Mouse (Mus musculus): ENCODE measurements at regions not wholly inside any gene's neighbourhood (a gene's known extent, or its start where the extent isn't known, plus 50 kb on each side); places are given as distances from the start of the nearest gene placed in this dataset.
A peak's percentile ranks its signal among the peaks of the same experiment; 100 is the strongest.
"Not testable (repeated sequence)": the region's sequence is repeated elsewhere in the genome, so short reads cannot be mapped to it uniquely, and the experiment has no call there.

DNA sequence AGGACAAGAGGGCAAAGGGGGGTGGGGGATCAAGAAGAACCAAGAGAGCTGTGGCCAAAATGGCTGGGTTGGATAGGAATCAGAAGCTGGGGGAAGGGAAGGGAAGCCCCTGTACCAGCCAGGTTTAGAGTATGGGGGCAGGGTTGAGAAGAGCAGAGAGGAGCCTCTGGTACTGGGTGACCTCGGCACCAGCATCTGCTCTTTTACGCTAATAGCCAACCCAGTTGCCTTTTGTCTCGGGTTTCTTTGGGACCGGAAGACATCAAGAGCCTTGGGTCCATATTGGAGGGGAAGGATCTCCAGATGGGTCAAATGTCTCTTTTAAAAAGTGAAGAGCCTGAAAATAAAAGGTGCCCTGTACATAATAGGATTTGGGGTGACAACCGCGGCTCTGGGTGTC lies 493.0 kb upstream of the Gulo start:
- Histone ChIP-seq H3K27me3 (ENCODE audit: control insufficient read depth, insufficient read depth, low read length) (no peaks in the 10 kb centered on the region), H3K36me3 (ENCODE audit: control insufficient read depth, insufficient read depth, low read length) (no peaks in the 10 kb centered on the region), H3K9ac (ENCODE audit: low read length) (no peak overlapping the region), H3K9me3 (ENCODE audit: control insufficient read depth, low read length) (no peaks in the 10 kb centered on the region), H3K27ac (replicated peaks) (no peak overlapping the region), H3K4me1 (replicated peaks; ENCODE audit: control insufficient read depth, insufficient read depth) (no peaks in the 10 kb centered on the region), H3K4me3 (ENCODE audit: low read depth, low read length) (no peak overlapping the region), H3K4me2 (replicated peaks; ENCODE audit: low read depth) (no peak overlapping the region)
- DNase-seq (ENCODE audit: low spot score) (no peak), ATAC-seq (ENCODE audit: low FRiP score, low TSS enrichment) (no peak)
- TF ChIP-seq EP300 (optimal IDR thresholded peaks at IDR 0.05) = no peak
- no peak for TF ChIP-seq CTCF (IDR thresholded peaks at IDR 0.05; ENCODE audit: low read depth)
- WGBS = 88% methylated on average over 6 of the region's 6 CpGs

DNA sequence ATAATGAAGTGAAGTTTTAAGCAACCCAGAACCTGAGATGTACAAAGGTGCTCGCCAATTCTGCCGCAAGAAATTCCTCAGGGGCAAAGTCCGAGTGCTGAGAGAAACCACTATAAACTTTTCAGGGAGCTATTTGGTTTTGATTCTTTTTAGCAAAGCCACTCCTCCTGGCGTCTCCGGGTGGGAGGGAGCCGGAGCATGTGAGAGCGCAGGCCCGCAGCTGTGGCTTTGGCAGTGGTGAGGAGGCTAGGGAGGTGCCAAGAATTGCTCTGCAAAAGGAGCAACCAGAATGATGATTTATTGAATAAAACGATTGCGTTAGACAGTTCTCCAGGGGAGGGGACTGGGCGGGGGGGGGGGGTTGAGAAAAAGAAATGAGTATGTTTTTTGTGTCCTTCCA lies 490.9 kb upstream of the Gulo start:
- no peak overlapping the region for H3K9ac ChIP-seq (ENCODE audit: low read length)

DNA sequence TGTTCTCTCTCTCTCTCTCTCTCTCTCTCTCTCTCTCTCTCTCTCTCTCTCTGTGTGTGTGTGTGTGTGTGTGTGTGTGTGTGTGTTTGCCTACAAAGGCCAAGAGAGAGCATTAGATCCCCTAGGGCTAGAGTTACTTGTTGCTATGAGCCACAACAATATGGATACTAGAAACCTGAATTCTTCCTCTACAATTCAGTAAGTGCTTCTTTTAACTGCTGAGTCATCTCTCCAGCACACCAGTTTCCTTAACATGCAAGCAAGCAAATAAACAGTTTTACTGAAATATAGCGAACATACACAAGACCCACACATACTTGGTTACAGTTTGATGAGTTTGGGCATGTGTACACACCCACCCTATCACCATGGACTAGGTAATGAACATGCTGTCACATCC lies 486.1 kb upstream of the Gulo start:
- no peak overlapping the region for H3K4me3 ChIP-seq (ENCODE audit: low read depth, low read length)
- H3K36me3 ChIP-seq (ENCODE audit: control insufficient read depth, insufficient read depth, low read length) = no peaks in the 10 kb centered on the region
- H3K9me3 ChIP-seq (ENCODE audit: control insufficient read depth, low read length) = no peaks in the 10 kb centered on the region
- H3K27ac ChIP-seq (replicated peaks) = no peak overlapping the region
- H3K27me3 ChIP-seq (ENCODE audit: control insufficient read depth, insufficient read depth, low read length) = no peaks in the 10 kb centered on the region
- WGBS = 69% methylated on average over 1 of the region's 1 CpGs
- DNase-seq (ENCODE audit: low spot score) (no peak), ATAC-seq (ENCODE audit: low FRiP score, low TSS enrichment) (no peak)
- H3K4me2 ChIP-seq (replicated peaks; ENCODE audit: low read depth) = no peak overlapping the region
- H3K9ac ChIP-seq (ENCODE audit: low read length) = no peak overlapping the region
- no peaks in the 10 kb centered on the region for H3K4me1 ChIP-seq (replicated peaks; ENCODE audit: control insufficient read depth, insufficient read depth)
- TF ChIP-seq CTCF (IDR thresholded peaks at IDR 0.05; ENCODE audit: low read depth) (no peak), EP300 (optimal IDR thresholded peaks at IDR 0.05) (no peak)

More for the DNA sequence above, 490.9 kb upstream of the Gulo start:
- no peaks in the 10 kb centered on the region for H3K9me3 ChIP-seq (ENCODE audit: control insufficient read depth, low read length)
- H3K27ac ChIP-seq (replicated peaks) = no peak overlapping the region
- peak; percentile 58 for DNase-seq (ENCODE audit: low spot score)
- no peaks in the 10 kb centered on the region for H3K36me3 ChIP-seq (ENCODE audit: control insufficient read depth, insufficient read depth, low read length)
- no peaks in the 10 kb centered on the region for H3K27me3 ChIP-seq (ENCODE audit: control insufficient read depth, insufficient read depth, low read length)
- TF ChIP-seq EP300 (optimal IDR thresholded peaks at IDR 0.05) (no peak), CTCF (IDR thresholded peaks at IDR 0.05; ENCODE audit: low read depth) (0 out of 2 replicates have a peak, but pooled peaks have one; percentile 14)
- peak overlapping the region; percentile 40 for H3K4me2 ChIP-seq (replicated peaks; ENCODE audit: low read depth)
- no peaks in the 10 kb centered on the region for H3K4me1 ChIP-seq (replicated peaks; ENCODE audit: control insufficient read depth, insufficient read depth)
- WGBS = 5% methylated on average over 11 of the region's 11 CpGs
- ATAC-seq (ENCODE audit: low FRiP score, low TSS enrichment) = peak; percentile 72; the same call in 1 of the 2 replicates
- no peak overlapping the region; the same call in 1 of the 2 replicates for H3K4me3 ChIP-seq (ENCODE audit: low read depth, low read length)

DNA sequence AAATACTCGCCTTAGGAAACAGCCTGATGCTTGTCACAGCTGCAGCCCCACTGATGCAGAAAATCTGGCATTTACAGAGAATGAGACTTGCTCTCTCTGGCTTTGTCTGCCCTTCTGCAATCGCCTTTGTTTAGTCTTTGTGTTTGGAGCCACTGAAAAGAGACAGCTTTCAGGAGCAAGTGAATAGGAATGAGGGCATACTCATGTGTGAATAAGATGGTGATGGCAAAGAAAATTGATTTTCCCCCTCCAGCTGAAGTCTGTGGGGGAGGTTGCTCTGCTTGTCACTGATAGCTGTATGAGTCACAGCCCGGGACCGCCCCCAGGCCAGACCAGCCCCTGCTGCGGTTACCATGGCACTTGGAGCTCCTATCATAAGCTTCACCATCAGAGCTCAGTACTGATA lies 485.5 kb upstream of the Gulo start:
- Histone ChIP-seq H3K4me2 (replicated peaks; ENCODE audit: low read depth) (no peak overlapping the region), H3K9me3 (ENCODE audit: control insufficient read depth, low read length) (no peaks in the 10 kb centered on the region), H3K27ac (replicated peaks) (no peak overlapping the region), H3K4me3 (ENCODE audit: low read depth, low read length) (no peak overlapping the region), H3K9ac (ENCODE audit: low read length) (no peak overlapping the region), H3K4me1 (replicated peaks; ENCODE audit: control insufficient read depth, insufficient read depth) (no peaks in the 10 kb centered on the region), H3K27me3 (ENCODE audit: control insufficient read depth, insufficient read depth, low read length) (no peaks in the 10 kb centered on the region), H3K36me3 (ENCODE audit: control insufficient read depth, insufficient read depth, low read length) (no peaks in the 10 kb centered on the region)
- 14% methylated on average over 5 of the region's 5 CpGs for WGBS
- TF ChIP-seq EP300 (optimal IDR thresholded peaks at IDR 0.05) = no peak
- no peak for TF ChIP-seq CTCF (IDR thresholded peaks at IDR 0.05; ENCODE audit: low read depth)
- peak; percentile 78 for ATAC-seq (ENCODE audit: low FRiP score, low TSS enrichment)
- DNase-seq (ENCODE audit: low spot score) = peak; percentile 34

DNA sequence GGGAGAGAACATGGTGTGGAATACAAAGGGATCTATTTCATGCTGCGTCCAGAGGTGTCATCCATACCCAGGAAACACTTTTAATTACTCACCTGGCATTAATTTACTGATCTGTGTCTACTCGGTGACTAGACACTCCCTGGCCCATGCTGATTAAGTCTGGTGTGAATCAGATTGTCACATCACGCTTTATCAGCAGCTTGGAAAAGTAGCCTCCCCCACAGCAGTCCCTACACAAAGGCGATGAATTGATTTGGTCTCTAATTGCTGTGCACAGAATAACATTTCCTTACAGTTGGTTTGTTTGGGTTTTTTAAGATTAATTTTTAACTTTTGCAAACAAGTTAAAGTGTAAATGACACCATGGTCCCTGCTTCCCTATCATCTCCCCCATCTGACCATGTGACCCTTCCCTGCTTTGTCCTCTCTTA lies 484.7 kb upstream of the Gulo start:
- Histone ChIP-seq H3K27ac (replicated peaks) (no peak overlapping the region), H3K9ac (ENCODE audit: low read length) (no peak overlapping the region), H3K9me3 (ENCODE audit: control insufficient read depth, low read length) (no peaks in the 10 kb centered on the region), H3K4me2 (replicated peaks; ENCODE audit: low read depth) (no peak overlapping the region), H3K36me3 (ENCODE audit: control insufficient read depth, insufficient read depth, low read length) (no peaks in the 10 kb centered on the region), H3K4me3 (ENCODE audit: low read depth, low read length) (no peak overlapping the region), H3K4me1 (replicated peaks; ENCODE audit: control insufficient read depth, insufficient read depth) (no peaks in the 10 kb centered on the region), H3K27me3 (ENCODE audit: control insufficient read depth, insufficient read depth, low read length) (no peaks in the 10 kb centered on the region)
- no peak for TF ChIP-seq EP300 (optimal IDR thresholded peaks at IDR 0.05)
- WGBS = 68% methylated on average over 4 of the region's 4 CpGs
- ATAC-seq (ENCODE audit: low FRiP score, low TSS enrichment) (no peak), DNase-seq (ENCODE audit: low spot score) (no peak)

DNA sequence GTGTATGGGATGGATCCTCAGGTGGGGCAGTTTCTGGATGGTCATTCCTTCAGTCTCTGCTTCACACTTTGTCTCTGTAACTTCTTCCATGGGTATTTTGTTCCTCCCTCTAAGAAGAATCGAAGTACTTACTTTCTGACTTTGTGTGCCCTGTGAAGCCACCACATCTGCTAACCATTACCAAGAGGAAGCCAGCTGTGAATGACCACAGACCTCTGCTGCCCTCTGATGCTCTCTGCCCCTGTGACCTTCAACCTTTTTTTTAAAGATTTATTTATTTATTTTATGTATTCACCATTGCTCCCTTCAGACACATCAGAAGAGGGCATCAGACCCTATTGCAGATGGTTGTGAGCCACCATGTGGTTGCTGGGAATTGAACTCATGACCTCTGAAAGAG lies 475.7 kb upstream of the Gulo start:
- not testable (repeated sequence) for H3K27me3 ChIP-seq (ENCODE audit: control insufficient read depth, insufficient read depth, low read length); ATAC-seq (ENCODE audit: low FRiP score, low TSS enrichment); H3K4me2 ChIP-seq (replicated peaks; ENCODE audit: low read depth); H3K4me1 ChIP-seq (replicated peaks; ENCODE audit: control insufficient read depth, insufficient read depth); H3K27ac ChIP-seq (replicated peaks); H3K9ac ChIP-seq (ENCODE audit: low read length); DNase-seq (ENCODE audit: low spot score); H3K9me3 ChIP-seq (ENCODE audit: control insufficient read depth, low read length); H3K4me3 ChIP-seq (ENCODE audit: low read depth, low read length); H3K36me3 ChIP-seq (ENCODE audit: control insufficient read depth, insufficient read depth, low read length)
- 81% methylated on average over 1 of the region's 1 CpGs for WGBS
